Mouse (Mus musculus): Measurements from ENCODE around the gene Nfix. TPM values are rescaled to one million over a fixed set of nuclear protein-coding genes. Genes with fewer than 3 reads are reported as not detected.

Nfix gene
- polyA plus RNA-seq (2015; fragmentation: Nextera tagmentation; extraction: Ambion mirVana), result 14.2 and 14.8 TPM in 2 replicates

DNA sequence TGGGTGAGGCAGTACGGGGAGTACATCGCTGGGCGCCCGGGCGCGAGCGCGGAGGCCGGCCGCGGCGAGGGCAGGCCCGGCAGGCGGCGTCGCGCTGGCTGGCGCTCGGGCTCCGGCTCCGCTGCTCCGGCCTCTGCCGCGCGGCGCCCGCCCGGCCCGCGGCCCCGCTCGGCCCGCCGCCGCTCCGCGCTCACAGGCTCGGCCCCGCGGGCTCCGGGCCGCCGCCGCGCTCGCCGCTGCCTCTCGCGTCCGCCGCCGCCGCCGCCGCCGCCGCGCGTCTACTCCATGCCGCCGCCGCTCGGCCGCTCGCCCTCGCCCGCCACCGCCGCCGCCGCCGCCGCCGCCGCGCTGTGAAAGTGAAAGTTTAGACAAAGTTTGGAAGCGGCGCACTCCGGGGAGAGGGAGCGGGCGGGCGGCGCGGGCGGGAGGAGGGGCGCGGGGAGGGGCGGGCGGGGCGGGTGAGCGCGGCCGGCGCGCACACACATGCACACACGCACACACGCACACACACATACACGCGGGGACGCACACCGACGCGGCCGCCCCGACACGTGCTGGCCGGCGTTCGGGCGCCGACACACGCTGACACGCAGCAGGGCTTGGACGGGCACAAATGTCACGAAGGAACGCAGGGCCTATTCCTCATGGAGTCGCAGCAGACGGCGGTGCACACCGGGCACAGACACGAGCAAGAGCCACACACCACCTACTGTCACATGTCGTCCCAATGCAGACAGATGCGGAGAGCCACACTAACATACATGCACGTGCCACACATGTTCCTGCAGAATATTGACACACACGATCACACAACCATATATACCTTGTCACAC is at the start of gene Nfix:
Gene Nfix, minus strand, starts transcription at position 346 of the 833 bp plus-strand sequence.
- ATAC-seq, result peak; percentile 72
- peaks cover 20% of the 10 kb centered on the region for H3K4me1 ChIP-seq (replicated peaks)
- peak within 1 kb of the TSS; percentile 93 for H3K4me2 ChIP-seq (replicated peaks)
- 1% methylated on average over 81 of the region's 125 CpGs for WGBS
- peaks cover 3% of the 10 kb centered on the region; the same call in 1 of the 2 replicates for H3K36me3 ChIP-seq
- H3K9ac ChIP-seq, result peak within 1 kb of the TSS; percentile 83
- no peaks in the 10 kb centered on the region for H3K9me3 ChIP-seq
- peak within 1 kb of the TSS; percentile 68 for H3K27ac ChIP-seq
- H3K4me3 ChIP-seq (replicated peaks), result peak within 1 kb of the TSS; percentile 70
- H3K27me3 ChIP-seq (replicated peaks), result peaks cover 77% of the 10 kb centered on the region

DNA sequence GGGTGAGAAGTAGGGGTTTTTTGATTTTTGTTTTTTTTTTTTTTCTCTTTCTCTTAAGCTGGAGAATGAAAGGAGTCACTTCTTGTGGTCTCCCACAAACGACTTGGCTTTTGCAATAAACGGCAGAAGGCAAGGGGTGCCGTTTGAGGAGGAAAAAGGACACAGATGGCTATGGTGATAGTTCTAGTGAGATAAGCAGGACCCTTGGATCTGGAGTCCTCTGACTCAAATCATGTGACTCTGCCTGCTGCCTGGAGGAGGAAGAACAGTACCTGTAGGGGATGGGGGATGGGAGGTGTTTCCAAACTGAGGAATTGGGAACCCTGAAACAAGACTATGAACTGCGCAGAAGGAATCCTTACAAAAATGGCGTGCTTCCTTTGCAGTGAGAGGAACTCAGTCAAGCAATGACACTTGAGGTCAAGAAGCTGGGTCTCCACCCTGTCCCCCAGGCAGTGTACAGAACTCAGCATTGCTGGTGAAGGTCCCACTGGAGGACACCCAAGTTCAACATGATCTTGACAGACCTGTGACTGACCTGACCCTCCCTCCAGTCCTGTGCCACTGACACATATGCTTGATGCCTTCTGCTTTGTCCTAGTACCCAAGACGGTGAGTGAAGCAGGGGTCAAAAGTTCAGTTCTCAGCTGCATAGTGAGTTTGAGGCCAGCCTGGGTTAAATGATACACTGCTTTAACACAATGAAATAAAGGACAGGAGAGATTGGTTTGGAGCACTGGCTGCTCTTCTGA is 47.7 kb upstream of the Nfix start:
- Histone ChIP-seq H3K4me3 (replicated peaks) (peak overlapping the region; percentile 91), H3K4me1 (replicated peaks) (peaks cover 25% of the 10 kb centered on the region), H3K9me3 (no peaks in the 10 kb centered on the region), H3K9ac (peak overlapping the region; percentile 73), H3K36me3 (peaks cover 18% of the 10 kb centered on the region), H3K27ac (peak overlapping the region; percentile 89), H3K27me3 (replicated peaks) (no peaks in the 10 kb centered on the region), H3K4me2 (replicated peaks) (peak overlapping the region; percentile 77)
- WGBS, result 30% methylated on average over 6 of the region's 6 CpGs
- no peak for ATAC-seq

DNA sequence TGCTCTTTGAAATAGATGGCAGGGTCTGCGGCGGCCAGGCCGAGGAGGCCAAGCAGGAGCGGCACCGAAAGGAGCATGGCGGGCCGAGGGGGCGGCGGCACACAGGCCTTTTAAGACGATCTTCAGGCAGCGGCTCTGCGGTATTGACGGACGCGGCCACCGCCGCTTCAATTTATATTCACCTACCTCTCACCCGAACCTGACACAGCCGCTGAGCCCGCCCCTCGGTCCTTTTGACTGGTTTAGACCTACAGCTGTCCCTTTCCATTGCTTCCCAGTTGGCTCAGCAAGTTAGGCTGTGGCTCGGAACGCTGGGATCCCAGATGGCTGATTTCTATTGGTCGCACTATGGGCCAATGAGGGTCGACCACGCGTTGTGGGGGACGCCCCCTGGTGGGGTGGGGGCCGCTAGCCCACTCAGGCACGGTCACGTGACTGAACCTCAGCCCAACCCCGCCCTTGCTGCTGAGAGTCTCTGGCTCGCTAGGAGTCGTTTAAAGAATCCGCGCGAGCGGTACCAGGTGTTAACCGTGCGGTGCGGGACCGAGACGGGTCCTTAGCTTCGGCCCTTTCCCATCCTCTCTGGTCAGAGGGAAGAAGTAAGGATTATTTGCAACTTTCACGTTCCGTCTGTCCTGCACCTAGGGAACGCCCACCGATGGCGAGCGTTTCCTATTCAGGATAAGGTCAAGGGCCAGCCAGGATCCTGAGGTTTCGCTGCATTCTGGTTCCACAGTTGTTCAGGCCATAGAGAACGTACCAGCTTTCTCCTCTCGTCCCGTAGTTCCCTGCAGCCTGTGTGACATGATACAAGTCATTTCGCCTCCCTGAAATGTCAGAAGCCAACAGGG is 46.8 kb upstream of the Nfix start, which contains the start of gene Calr:
Gene Calr, minus strand, starts transcription at position 213 of the 851 bp plus-strand sequence.
- H3K4me2 ChIP-seq (replicated peaks), result peak within 1 kb of the TSS; percentile 77
- ATAC-seq, result peak; percentile 99
- peak within 1 kb of the TSS; percentile 97 for H3K9ac ChIP-seq
- H3K36me3 ChIP-seq, result peaks cover 25% of the 10 kb centered on the region
- H3K27me3 ChIP-seq (replicated peaks), result no peaks in the 10 kb centered on the region
- H3K27ac ChIP-seq, result peak within 1 kb of the TSS; percentile 89
- under 1% methylated on average over 55 of the region's 55 CpGs for WGBS
- peaks cover 29% of the 10 kb centered on the region for H3K4me1 ChIP-seq (replicated peaks)
- peak within 1 kb of the TSS; percentile 91 for H3K4me3 ChIP-seq (replicated peaks)
- H3K9me3 ChIP-seq, result no peaks in the 10 kb centered on the region

DNA sequence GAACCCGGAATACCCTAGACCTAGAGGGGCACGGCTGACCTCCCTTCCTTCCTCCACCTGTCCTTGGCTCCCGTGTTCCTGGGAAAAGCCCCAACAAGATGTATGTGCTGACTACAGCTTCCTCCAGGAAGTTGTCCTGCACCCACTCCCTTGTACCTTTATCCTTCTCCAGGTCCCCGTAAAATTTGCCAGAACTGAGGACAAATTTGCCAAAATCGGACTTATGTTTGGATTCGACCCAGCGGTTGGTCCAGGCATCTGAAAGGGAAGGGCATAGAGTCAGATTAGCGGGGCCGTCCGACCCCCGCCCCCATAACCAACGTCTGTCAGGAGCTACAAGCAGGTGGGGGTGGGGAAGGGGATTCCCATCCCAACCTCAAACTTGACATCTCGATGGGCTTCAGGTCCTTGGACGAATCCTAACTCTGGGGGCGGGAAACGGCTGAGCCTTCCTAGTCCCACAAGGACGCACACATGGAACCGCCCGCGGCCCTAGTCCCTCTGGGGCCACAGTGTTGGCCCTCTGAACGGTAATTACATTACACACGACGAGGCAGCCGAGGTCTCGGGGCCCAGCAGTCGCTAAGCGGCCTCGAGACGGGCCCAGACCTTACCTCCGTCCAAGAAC is 46.1 kb upstream of the Nfix start:
- Histone ChIP-seq H3K4me1 (replicated peaks) (peaks cover 29% of the 10 kb centered on the region), H3K4me2 (replicated peaks) (peak overlapping the region; percentile 71), H3K9ac (peak overlapping the region; percentile 97), H3K9me3 (no peaks in the 10 kb centered on the region), H3K4me3 (replicated peaks) (peak overlapping the region; percentile 91), H3K36me3 (peaks cover 30% of the 10 kb centered on the region), H3K27ac (peak overlapping the region; percentile 88), H3K27me3 (replicated peaks) (no peaks in the 10 kb centered on the region)
- under 1% methylated on average over 30 of the region's 30 CpGs for WGBS
- peak; percentile 37 for ATAC-seq

DNA sequence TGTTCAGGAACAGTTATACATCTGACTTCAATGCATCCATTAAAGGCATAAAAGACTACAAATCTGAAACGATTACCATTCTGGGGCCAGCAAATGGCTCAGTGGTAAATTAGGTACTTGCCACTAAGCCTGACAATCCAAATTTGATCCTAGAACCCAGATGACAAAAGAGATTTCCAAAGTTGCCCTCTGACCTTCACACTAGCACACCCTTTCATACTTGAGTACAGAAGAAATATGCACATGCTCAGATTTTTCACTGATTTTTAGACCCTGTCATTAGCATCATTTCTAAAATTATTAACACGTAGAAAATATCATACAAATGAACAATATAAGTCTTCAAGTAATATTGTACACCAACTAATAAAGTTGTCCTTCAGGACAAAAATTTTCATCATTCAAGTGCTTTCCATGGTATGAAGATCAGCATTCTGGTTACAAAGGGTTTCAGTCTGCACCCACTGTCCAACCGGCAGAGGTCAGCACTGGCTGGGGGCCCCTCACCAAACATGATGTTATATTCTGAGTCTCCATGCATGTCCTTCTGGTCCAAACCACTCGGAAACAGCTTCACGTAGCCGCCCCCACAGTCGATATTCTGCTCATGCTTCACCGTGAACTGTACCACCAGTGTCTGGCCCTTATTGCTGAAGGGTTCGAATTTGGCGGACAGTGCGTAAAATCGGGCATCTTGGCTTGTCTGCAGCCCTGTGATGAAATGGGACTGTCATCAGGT is 45.4 kb upstream of the Nfix start:
- H3K36me3 ChIP-seq, result peaks cover 30% of the 10 kb centered on the region
- H3K9me3 ChIP-seq, result no peaks in the 10 kb centered on the region
- peak overlapping the region; percentile 91 for H3K4me3 ChIP-seq (replicated peaks)
- peak overlapping the region; percentile 97 for H3K9ac ChIP-seq
- no peak for ATAC-seq
- H3K4me1 ChIP-seq (replicated peaks), result peaks cover 29% of the 10 kb centered on the region
- H3K27me3 ChIP-seq (replicated peaks), result no peaks in the 10 kb centered on the region
- WGBS, result 11% methylated on average over 12 of the region's 12 CpGs
- H3K4me2 ChIP-seq (replicated peaks), result peak overlapping the region; percentile 71
- H3K27ac ChIP-seq, result peak overlapping the region; percentile 88; the same call in 1 of the 2 replicates

DNA sequence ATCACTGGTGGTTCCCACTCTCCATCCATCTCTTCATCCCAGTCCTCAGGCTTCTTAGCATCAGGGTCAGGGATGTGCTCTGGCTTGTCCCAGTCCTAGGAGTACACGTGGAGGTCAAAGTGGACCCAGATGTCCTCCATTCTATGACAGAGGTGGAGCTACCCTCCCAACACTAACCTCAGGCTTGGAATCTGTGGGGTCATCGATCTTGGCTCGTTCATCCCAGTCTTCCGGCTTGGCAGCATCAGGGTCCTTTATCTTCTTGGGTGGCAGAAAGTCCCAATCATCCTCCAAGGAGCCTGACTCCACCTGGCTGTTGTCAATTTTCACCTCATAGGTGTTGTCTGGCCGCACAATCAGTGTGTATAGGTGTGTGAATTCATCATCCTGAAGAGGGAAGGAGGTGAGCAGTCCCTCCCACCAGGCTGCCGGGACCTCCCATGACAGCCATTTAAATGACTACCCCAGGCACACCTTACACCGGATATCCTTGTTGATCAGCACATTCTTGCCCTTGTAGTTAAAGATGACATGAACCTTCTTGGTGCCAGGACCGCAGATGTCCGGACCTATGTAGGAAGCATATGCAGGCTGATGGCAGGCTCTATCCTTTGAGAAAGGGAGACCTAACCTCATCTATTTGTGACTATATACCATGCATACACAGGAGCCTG is 44.4 kb upstream of the Nfix start:
- no peak overlapping the region for H3K27ac ChIP-seq
- WGBS, result 79% methylated on average over 9 of the region's 9 CpGs
- H3K36me3 ChIP-seq, result peaks cover 30% of the 10 kb centered on the region

DNA sequence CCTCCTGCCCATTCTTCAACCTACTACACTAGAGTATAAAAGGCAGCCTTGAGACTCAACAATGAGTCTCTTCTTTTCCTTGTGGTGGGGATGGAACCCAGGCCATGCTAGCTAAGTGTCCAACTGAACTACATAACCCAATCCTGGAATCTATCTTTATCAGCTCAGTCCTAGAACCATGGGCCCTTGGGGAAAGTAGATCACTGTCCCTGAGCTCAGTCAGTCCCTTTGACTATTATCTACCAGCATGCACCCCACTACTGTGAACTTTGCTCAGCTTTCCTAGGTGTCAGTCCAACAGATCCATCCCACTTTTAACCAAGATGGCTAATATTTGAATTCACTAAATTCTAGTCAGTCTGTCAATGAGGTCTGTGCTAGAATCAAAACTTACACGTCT is 41.4 kb upstream of the Nfix start:
- Histone ChIP-seq H3K4me1 (replicated peaks) (peaks cover 24% of the 10 kb centered on the region), H3K4me2 (replicated peaks) (no peak overlapping the region), H3K27me3 (replicated peaks) (no peaks in the 10 kb centered on the region), H3K9me3 (no peaks in the 10 kb centered on the region), H3K27ac (no peak overlapping the region), H3K9ac (no peak overlapping the region), H3K36me3 (peaks cover 50% of the 10 kb centered on the region), H3K4me3 (replicated peaks) (no peak overlapping the region)
- WGBS, result 84% methylated on average over 1 of the region's 1 CpGs
- no peak for ATAC-seq

More for the DNA sequence above, 44.4 kb upstream of the Nfix start:
- Histone ChIP-seq H3K4me2 (replicated peaks) (peak overlapping the region; percentile 71), H3K9me3 (no peaks in the 10 kb centered on the region), H3K4me1 (replicated peaks) (peaks cover 29% of the 10 kb centered on the region), H3K9ac (peak overlapping the region; percentile 97), H3K27me3 (replicated peaks) (no peaks in the 10 kb centered on the region), H3K4me3 (replicated peaks) (peak overlapping the region; percentile 91)
- no peak for ATAC-seq

DNA sequence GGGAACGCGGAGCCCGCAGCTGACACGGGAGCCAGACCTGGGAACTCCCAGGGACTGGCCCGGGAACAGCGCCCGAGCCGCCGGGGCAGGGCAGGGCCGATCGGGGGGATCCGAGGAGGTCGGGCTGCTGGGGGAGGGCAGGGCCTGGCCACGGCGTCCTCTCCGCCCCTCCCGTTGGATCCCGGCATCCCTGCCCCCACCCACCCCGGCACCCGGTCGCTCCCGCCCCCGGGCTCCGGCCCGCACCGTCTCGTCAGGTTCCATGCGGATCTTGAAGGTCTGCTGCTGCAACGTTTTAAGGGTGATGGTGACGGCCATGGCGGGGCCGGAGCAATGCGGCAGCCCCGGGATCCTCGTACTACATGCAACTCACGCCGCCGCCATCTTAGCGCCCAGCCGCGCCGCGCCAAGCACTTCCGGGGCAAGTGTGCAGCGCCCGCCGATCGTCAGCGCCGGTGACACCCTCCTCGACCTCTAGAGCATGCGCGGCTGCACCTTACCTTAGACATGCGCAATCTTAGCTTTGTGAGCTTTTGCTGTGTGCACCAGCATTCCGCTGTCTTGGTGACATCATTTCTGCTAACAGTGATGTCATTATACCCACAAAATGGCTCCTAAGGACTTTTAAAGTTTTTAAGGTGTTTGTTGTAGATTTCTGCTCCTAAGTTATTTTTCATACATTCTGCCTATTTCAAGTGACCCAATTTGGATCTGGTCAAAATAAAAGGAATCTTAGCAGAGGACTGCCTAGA is 40.3 kb upstream of the Nfix start, which contains the start of gene Rad23a:
Gene Rad23a, minus strand, starts transcription at position 418 of the 752 bp plus-strand sequence.
- peak within 1 kb of the TSS; percentile 62 for H3K4me2 ChIP-seq (replicated peaks)
- peaks cover 61% of the 10 kb centered on the region for H3K36me3 ChIP-seq
- peak within 1 kb of the TSS; percentile 83 for H3K27ac ChIP-seq
- H3K4me3 ChIP-seq (replicated peaks), result peak within 1 kb of the TSS; percentile 74
- no peaks in the 10 kb centered on the region for H3K9me3 ChIP-seq
- ATAC-seq, result peak; percentile 97
- peaks cover 24% of the 10 kb centered on the region for H3K4me1 ChIP-seq (replicated peaks)
- no peaks in the 10 kb centered on the region for H3K27me3 ChIP-seq (replicated peaks)
- under 1% methylated on average over 55 of the region's 55 CpGs for WGBS
- peak within 1 kb of the TSS; percentile 89 for H3K9ac ChIP-seq

DNA sequence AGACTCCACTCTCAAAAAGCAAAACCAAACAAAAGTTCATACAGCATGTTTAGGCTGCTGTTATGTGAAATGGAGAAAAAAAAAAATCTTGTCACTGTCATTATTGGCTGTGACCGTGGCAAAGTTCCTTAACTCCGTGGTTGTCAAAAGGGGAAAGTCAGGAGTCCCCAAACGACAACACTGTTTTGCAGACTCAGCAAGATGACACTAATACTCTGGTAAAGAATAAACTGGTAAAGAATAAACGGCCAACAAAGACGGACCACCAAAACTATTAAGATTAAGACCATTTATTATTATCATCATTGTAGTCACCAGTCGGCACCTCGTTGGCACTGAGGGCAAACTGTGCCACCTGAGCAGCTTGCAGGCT is 39.7 kb upstream of the Nfix start:
- Histone ChIP-seq H3K27me3 (replicated peaks) (no peaks in the 10 kb centered on the region), H3K27ac (peak overlapping the region; percentile 83), H3K4me3 (replicated peaks) (peak overlapping the region; percentile 74), H3K4me2 (replicated peaks) (peak overlapping the region; percentile 62), H3K9me3 (no peaks in the 10 kb centered on the region), H3K36me3 (peaks cover 64% of the 10 kb centered on the region), H3K4me1 (replicated peaks) (peaks cover 23% of the 10 kb centered on the region), H3K9ac (peak overlapping the region; percentile 89)
- WGBS, result 2% methylated on average over 7 of the region's 7 CpGs
- no peak for ATAC-seq

DNA sequence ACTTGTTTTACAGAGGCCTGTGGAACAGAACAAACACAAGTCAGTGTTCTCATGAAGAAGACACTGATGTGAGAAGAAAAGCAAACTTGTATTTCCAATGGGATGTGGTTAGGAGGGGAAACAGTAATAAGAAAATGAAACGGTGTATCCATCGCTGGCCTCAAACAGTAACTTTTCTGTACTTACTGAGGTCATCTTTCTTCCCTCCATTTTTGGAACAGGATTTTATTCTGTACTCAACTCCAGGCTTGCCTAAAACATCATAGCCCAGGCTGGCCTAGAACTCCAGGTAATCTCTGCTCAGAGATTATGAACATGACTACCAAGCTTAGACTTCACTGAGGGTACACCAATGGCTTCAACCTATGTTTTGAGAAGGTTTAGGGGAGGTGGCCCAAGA is 39.3 kb upstream of the Nfix start:
- H3K4me3 ChIP-seq (replicated peaks), result peak overlapping the region; percentile 74
- H3K27me3 ChIP-seq (replicated peaks), result no peaks in the 10 kb centered on the region
- H3K36me3 ChIP-seq, result peaks cover 64% of the 10 kb centered on the region
- H3K9me3 ChIP-seq, result no peaks in the 10 kb centered on the region
- peaks cover 23% of the 10 kb centered on the region for H3K4me1 ChIP-seq (replicated peaks)
- ATAC-seq, result no peak
- H3K4me2 ChIP-seq (replicated peaks), result peak overlapping the region; percentile 62
- H3K9ac ChIP-seq, result 0 out of 2 replicates have a peak overlapping the region, but pooled peaks have one; percentile 89
- 83% methylated on average over 2 of the region's 2 CpGs for WGBS
- H3K27ac ChIP-seq, result no peak overlapping the region
